Mouse (Mus musculus) granulocyte monocyte progenitor cell, adult 5-6 weeks (primary cell): ENCODE results near the gene Syt1. TPM values are rescaled to one million over a fixed set of nuclear protein-coding genes. Genes with fewer than 3 reads are reported as not detected.

ENCODE experiments used
- ATAC-seq: replicated peaks from 2 replicates; pipeline ENCODE4 v1.8.0; 2016; ENCODE audit warnings: mild to moderate bottlenecking, moderate TSS enrichment, inconsistent platforms; ENCODE audit not compliant: poor library complexity, severe bottlenecking
- total RNA-seq, 2 experiments: library from RNA; stranded (forward) in 1 of 2; stranded (reverse) in 1 of 2; fragments of 200-712, 200-1000 nt in 1 of 2; fragments of >200 nt in 1 of 2; fragmentation: Nextera tagmentation in 1 of 2; gene quantifications; 2 replicates each; pipeline ENCODE4 v1.2.3; 2014 to 2017

Syt1 gene
- total RNA-seq, 2 experiments from 2014 or later, result not detected

GRCm38 (mm10) chr10:108532916-108533315 lies 477.9 kb downstream of the Syt1 start:
- ATAC-seq, result no peak

GRCm38 (mm10) chr10:108532283-108532682 lies 478.5 kb downstream of the Syt1 start:
- no peak for ATAC-seq

- no peak for ATAC-seq
Measured at GRCm38 (mm10) chr10:108531641-108532040, 479.1 kb downstream of the Syt1 start.

DNA sequence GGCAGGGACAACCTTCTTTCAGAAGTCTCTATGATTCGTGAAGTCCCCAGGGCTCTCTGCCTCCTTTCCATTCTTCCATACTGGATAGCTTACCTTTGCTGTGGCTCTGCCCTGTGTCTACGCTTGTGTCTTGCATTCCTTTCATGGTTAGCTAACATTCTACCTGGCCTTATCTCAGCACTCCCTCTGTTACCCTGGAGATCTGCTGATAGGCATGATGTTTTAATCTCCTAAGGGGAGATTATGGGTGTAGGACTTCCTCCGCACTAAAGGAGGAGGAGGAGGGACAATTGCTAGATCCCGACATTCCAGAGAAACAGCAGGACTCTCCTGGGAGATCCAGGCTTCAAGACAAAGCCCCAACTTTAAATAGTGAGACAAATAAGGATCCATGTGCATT lies 479.7 kb downstream of the Syt1 start:
- ATAC-seq, result no peak

DNA sequence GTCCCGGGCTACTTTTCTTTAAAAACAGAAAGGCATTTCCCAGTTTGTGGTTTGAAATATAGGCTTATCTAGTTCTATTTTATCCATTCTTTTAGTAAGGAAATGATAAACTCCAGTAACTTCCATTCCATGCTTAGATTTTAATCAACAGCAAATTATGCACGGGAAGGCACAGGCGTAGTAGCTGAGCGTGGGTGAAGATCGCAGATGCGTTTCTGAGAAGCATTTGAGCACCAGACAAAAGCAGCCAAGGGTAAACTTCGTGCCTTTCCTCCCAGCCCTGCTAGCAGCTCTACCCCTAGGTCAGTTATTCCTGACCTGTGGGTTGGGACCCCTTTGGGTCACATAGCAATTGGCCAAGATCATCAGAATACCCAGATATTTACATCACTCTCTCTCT lies 482.4 kb downstream of the Syt1 start:
- no peak for ATAC-seq

DNA sequence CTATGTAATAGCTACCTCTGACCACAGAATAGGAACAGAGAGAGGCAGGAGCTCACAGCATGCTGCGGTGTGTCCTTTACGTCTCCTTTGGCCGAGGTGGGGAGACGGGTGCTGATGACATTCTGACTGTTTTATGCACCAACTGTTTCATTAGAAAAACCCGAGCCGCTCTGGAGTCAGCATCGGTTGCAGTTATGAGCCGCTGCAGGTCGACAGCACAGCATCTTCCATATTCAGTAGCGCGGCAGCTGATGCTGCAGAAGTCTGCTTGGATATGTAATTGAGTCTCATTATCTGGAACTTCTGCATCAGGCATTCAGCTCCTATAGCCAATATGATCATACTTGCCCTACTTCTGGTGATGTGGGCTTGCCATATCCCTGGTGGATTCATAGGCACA lies 485.3 kb downstream of the Syt1 start:
- no peak for ATAC-seq

GRCm38 (mm10) chr10:108524306-108525029 lies 486.3 kb downstream of the Syt1 start:
- ATAC-seq, result no peak

- no peak for ATAC-seq
Measured at GRCm38 (mm10) chr10:108519156-108519555, 491.6 kb downstream of the Syt1 start.

- no peak for ATAC-seq
Measured at GRCm38 (mm10) chr10:108517076-108517475, 493.7 kb downstream of the Syt1 start.

DNA sequence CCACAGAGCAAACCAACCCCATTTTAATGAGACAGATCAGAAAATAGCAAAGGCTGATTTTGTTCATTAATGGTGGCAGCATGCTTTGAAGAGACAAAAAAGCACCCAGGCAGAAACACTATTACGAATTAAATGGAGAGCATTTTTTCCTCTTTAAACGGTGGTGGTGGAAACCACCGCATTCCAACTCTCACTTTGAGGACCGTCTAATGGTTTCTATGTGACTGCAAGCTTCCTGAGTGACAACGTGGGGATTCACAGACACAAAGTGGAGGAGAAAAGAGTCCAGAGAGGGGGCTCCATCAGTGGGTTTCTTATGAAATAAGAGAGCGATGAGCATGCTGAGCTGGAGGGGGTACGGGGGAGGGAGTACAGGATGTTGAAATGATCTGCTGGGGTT lies 496.1 kb downstream of the Syt1 start:
- no peak for ATAC-seq

DNA sequence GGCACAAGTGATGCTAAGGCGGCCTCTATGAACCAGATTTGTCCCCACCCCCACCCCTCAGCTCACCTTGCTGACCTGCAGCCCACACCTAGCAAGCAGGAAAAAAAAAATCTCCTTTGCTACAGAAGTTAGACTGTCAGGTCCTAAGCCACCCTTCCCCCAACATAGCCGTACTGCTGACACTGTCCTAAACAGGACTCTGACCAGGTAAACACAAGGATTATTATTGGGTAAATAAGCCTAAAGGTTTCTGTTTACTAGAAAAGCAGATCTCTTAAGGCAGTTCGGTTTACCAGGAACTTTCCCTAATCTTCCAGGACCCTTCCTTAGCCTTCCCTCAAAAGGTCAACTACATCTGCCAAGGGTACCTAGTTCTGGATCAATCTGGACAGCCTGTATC lies 501.2 kb downstream of the Syt1 start:
- no peak for ATAC-seq

DNA sequence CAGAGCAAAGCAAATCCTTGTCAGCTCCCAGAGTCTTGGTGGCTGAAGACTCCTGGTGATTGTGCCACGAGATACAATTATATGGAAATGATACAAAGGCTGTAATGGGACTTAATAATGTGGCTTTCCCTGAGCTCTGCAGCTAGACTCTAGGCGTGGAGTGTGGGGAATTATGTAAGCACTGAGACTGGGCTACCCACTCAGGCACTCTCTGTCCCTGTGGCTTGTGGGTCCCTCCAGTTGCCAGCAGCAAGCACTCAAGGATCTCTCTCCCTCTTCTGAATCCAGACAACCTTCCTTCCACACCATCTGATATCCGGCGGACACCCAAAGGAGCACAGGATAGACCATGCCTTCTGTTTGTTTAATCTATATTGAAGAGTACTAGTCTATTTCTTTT lies 503.9 kb downstream of the Syt1 start:
- no peak for ATAC-seq

- ATAC-seq, result no peak
Measured at GRCm38 (mm10) chr10:108504925-108505324, 505.9 kb downstream of the Syt1 start.

DNA sequence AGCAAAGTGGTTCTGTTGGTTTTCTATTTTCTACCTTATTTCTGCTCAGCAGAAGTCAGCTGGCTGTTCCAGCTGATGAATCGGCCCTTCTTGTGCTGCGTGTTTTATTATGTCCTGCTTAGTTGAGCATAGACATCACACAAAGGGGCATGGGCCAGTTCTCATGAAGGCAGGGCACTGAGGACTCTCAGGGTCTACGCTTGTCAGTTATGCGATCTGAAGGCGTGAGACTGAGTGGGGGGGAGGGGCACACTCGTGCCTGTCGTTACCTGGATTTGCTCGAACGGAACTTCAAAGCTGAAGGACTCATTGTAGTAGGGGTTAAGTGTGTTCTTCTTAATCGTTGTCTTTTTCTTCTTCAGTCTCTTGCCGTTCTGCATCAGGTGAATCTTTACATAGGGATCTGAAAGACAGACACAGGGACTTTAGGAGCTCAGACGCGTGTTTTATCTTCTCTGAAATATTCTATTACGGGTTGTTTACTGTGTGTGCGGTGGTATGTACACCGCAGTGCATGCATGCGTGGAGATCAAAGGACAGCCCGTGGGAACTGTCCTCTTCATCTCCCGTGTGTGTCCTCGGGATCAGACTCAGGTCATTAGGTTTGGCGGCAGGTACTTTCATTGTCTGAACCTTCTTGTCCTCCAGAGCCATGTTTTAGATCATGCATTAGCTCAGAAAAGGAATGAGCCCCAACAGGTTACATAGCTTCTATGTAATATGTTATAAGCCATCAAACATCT lies 506.5 kb downstream of the Syt1 start:
- no peak for ATAC-seq

- ATAC-seq, result no peak
Measured at GRCm38 (mm10) chr10:108490231-108490630, 520.6 kb downstream of the Syt1 start.

GRCm38 (mm10) chr10:108483991-108484390 lies 526.8 kb downstream of the Syt1 start:
- no peak for ATAC-seq

- ATAC-seq, result no peak
Measured at GRCm38 (mm10) chr10:108480146-108480850, 530.5 kb downstream of the Syt1 start.

DNA sequence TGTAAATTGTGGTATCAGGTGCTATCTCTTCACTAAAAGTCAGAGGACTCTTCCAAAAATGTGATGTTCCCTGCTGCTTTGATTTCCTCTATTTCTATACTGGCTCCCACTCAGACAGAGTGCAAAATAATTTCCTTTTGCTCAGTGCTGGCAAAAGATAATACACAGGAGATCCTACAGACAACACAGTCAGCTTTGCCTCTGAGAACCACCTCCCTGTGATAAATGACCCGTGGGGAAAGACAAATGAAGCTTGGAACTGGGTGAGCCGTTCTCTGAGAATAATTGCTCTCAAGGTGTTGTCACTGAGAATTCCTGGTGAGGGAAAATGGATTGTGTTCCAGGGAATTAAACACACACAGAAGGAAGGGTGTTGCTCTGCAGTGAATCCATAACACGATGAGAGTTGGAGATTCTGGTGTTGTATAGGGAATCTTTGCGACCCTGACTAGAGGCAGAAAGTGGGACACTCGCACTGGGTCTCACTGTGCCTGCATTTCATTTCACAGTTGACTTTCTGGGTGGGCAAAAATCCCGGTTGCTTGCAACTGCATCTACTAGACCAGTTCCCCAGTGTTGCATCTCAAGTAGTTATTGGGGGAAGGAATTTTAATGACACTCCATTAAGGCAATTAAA lies 540.3 kb downstream of the Syt1 start:
- ATAC-seq, result no peak

DNA sequence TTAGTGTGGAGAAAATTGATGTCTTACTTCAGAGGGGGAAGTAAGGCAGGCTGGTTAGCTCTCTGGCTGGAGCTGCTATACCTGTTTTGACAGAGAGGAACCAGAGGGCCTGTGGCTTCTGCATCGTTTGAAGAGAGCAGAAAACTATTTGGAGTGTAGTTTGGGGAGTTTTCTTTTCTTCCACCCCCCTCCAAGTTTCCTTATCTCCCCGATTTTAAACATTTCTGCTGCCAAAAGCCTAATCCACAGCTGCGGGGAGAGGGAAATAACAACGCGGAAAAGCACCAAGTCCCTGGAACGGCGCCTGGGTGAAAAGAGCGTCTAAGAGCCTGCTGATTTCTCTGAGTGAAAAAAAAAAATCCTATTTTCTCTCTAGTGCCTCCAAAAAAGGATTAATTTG lies 544.2 kb downstream of the Syt1 start:
- no peak for ATAC-seq

DNA sequence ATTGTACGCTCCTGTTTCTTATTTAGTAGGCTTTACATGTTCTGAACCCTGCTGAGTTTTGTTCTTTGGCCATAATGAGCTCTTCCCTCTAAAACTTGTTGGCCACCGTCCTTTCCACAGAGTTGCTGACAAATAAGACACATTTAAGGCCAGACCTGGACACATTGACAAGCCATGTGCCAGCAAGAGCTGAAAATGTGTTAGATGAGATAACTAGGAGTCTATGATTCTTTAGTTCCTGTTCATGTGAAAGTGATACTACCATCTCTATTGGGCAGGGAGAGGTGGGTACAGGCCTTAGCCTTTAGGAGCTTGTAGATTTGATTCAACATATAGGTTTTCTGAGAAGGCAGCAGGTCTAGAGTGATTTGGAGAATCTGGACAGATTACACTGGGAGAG lies 548.9 kb downstream of the Syt1 start:
- ATAC-seq, result no peak

GRCm38 (mm10) chr10:108457054-108457453 lies 553.7 kb downstream of the Syt1 start:
- no peak for ATAC-seq
